Mouse (Mus musculus) macrophage (primary cell): ENCODE results near the gene Mrpl46. TPM values are rescaled to one million over a fixed set of nuclear protein-coding genes. Genes with fewer than 3 reads are reported as not detected.

ENCODE experiments used
- H3K27ac ChIP-seq: fragments of 350-480 bp; formaldehyde crosslinking; 2 replicates; pipeline ENCODE4 v1.9.0; 2021
- H3K36me3 ChIP-seq: fragments of 350-480 bp; formaldehyde crosslinking; 2 replicates; pipeline ENCODE4 v1.9.0; 2021; ENCODE audit errors: inconsistent target
- H3K4me3 ChIP-seq: fragments of 350-480 bp; formaldehyde crosslinking; 2 replicates; pipeline ENCODE4 v1.9.0; 2021; ENCODE audit errors: inconsistent target
- H3K79me2 ChIP-seq: fragments of 350-480 bp; formaldehyde crosslinking; 2 replicates; pipeline ENCODE4 v1.9.0; 2021; ENCODE audit errors: inconsistent target
- WGBS: methylation state at CpG from one replicate; pipeline ENCODE4 v1.1.7; 2026; ENCODE audit warnings: inconsistent platforms; ENCODE audit not compliant: missing documents; 5-methylcytosine and 5-hydroxymethylcytosine counted together
- polyA plus RNA-seq: library from polyadenylated mRNA; stranded (reverse); fragments of 250-400 nt; gene quantifications from 3 replicates; pipeline ENCODE4 v1.2.4, GENCODE M21; 2018; ENCODE audit warnings: inconsistent platforms
- total RNA-seq, 78 experiments: library from RNA; depleted of rRNA; stranded (reverse); fragments of 250-400 nt; gene quantifications; 1 replicate in 9 of 78; 2 replicates in 24 of 78; 3 replicates in 43 of 78; 4 replicates in 2 of 78; pipeline ENCODE4 v1.2.4; 2018; ENCODE audit warnings: inconsistent platforms in 56 of 78

Gene Mrpl46
- total RNA-seq (2018; cell fraction: chromatin; rRNA removed) = 10 to 100 TPM in 1 of 26 experiments, 1 to 10 TPM in 24, under 1 TPM in 1; 0.90 to 11.0 (median 6.6) TPM
- 10 to 100 TPM; 10.7 to 26.6 (median 19.4) TPM for total RNA-seq (2018; cell fraction: cytosol; rRNA removed)
- 10 to 100 TPM in 6 of 26 experiments, 1 to 10 TPM in 20; 4.0 to 13.4 (median 7.9) TPM for total RNA-seq (2018; cell fraction: nucleus; rRNA removed)
- polyA plus RNA-seq = 17.1 to 26.3 TPM (median 24.3 TPM) in 3 replicates

DNA sequence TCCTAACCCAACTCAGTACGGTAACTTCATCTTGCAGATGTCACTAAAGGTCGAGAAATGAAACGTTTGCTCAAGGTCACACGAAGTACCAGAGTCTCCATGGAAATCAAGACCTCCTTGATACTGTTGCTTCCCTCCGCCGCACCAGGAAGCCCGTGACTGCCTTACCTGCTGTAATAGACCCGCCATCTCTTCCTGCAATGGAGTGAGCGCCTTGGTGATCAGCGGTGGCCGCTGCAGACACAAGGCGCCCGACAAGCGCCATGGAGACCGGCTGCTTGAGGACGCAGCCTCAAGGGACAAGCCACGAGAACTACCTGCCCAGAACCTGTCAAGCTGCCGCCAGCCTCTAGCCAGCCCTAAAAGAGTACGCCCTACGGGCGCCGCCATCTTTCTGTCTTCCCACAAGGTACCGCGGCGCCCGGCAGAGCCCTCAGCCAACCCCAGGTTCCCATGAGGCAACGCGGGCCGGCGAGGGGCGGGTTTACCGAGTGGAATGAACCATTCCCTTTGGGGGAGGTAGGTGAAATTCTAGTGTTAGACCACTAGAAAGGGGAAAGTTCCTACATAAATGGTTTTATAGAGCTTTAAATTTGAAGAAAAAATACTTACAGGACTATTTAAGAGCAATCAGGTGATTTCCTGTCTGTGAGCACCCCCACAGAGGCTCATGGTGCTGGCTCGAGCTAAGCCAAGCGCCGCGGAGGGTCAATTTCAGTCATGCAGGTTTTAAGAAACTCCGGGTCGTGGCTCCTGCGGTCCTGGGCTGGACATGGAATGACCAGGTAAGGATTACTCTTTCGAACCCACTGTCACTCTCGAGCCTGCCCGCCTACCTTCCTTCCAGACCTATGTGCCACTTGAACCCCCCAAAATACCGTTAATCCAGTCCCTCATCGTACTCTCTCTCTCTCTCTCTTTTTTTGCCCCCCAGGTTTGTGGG is at the start of gene Mrpl46, which contains the start of gene Mrps11:
Gene Mrpl46, minus strand, starts transcription at position 893 of the 943 bp plus-strand sequence.
Gene Mrps11, plus strand, starts transcription at position 481 of the 943 bp plus-strand sequence.
- under 1% methylated on average over 44 of the region's 44 CpGs for WGBS
- H3K79me2 ChIP-seq = peaks cover 29% of the 10 kb centered on the region
- H3K27ac ChIP-seq = peak within 1 kb of the TSS; percentile 92

DNA sequence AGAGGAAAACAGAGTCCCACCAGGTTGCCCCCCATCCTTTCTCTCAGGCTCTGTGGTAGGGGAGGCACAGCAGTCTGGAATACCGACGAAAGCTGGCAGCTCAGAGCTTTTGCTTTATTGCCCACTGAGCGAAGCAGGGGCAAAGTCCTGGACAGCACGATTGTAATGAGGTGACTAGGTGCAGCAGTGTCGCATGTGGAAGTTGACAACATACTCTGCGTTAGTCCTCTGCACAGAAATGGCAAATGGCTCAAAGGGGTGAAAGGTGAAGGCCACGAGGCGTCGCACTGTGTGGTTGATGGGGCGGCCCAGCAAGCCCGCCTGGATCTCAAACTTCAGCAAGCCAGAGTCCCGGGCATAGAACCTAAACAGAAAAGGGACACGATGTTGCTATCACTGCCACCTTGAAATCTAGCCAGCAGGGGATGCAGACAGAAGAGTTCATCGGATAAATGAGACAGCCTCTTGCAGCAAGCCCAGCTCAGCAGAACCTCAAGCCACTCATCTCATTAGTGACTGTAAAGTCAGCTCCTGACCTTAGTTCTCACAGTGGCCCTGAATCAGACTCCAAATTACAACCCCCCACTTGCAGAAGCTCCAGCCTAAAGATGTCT is 44.5 kb upstream of the Mrpl46 start:
- H3K36me3 ChIP-seq = peaks cover 60% of the 10 kb centered on the region; the same call in 1 of the 2 replicates

More for the DNA sequence above, at the start of gene Mrpl46, which contains the start of gene Mrps11:
- Histone ChIP-seq H3K36me3 (peaks cover 22% of the 10 kb centered on the region), H3K4me3 (peak within 1 kb of the TSS; percentile 99)

DNA sequence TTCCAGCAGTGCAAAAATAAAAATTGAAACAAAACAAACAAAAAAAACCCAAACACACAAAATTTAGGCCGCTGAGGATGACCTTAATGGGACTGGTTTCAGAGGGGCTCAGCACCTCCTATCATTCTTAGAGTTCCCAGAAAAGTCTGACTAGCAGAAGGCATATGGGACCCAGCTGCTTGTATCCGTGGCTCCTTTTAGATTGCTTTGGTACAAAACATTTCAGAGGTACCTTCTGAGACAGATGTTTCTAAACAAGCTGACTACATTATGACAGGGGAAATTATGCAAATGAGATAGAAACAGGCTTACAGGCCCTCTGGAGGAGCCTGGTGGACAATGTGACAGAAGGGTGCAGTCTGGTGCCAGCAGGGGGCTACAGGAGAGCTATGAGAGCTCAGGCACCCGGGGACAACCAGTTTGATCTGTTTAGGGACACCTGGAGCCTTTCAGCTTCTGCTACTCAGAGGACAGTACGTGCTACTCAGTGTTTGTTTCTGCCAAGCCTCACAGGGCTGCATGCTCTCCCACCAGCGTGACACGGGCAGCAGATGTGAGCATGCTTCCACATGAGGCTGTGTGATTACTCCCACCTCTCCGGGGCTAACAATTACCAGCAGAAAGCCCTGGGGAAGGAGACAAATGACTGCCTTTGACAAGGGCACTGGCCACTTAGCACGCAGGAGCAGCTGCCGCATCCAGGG is 43.5 kb upstream of the Mrpl46 start:
- Histone ChIP-seq H3K79me2 (no peaks in the 10 kb centered on the region), H3K27ac (no peak overlapping the region), H3K4me3 (no peak overlapping the region), H3K36me3 (peaks cover 60% of the 10 kb centered on the region; the same call in 1 of the 2 replicates)
- WGBS = 89% methylated on average over 9 of the region's 9 CpGs

More for the DNA sequence above, 44.5 kb upstream of the Mrpl46 start:
- WGBS = 92% methylated on average over 14 of the region's 14 CpGs
- Histone ChIP-seq H3K79me2 (no peaks in the 10 kb centered on the region), H3K4me3 (no peak overlapping the region), H3K27ac (no peak overlapping the region)

DNA sequence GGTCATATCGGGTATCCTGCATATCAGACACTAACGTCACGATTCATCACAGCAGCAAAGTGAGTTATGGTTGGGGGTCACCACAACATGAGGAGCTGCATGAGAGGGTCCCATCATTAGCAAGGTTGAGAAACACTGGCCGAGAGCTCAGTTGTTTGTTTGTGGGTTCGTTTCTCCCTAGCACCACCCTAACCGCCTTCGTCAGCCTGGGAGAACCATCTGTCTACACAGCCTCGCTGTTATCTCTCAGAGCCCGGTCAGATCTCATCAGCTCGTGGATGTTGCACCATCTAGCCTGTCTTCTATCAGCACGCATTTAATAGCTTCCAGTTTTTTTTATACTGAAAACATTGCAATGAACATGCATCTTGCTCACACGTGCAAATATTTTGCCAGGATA is 35.0 kb upstream of the Mrpl46 start:
- WGBS = 92% methylated on average over 12 of the region's 12 CpGs

DNA sequence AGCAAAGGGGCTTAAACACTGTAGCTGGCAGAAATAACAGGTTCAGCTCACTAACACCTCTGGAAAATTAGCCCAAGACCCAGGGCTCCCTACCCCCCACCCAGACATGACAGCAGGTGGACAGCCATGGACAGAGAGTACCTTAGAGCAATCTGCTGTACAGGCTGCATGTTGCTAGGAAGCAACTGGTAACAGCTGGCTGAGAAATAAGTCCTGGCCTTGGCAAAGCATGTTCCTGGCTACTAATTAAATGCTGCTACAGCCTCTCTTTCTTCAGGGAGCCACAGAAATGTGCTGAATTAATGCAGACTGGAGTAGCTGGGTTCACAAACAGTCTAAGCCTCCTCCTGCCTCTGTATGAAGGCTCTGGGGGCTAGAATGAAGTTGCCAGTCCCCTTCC is 31.4 kb upstream of the Mrpl46 start:
- no peaks in the 10 kb centered on the region for H3K79me2 ChIP-seq
- no peaks in the 10 kb centered on the region for H3K36me3 ChIP-seq
- no peak overlapping the region for H3K27ac ChIP-seq
- no peak overlapping the region for H3K4me3 ChIP-seq

More for the DNA sequence above, 35.0 kb upstream of the Mrpl46 start:
- Histone ChIP-seq H3K4me3 (no peak overlapping the region), H3K27ac (no peak overlapping the region), H3K36me3 (no peaks in the 10 kb centered on the region), H3K79me2 (no peaks in the 10 kb centered on the region)

DNA sequence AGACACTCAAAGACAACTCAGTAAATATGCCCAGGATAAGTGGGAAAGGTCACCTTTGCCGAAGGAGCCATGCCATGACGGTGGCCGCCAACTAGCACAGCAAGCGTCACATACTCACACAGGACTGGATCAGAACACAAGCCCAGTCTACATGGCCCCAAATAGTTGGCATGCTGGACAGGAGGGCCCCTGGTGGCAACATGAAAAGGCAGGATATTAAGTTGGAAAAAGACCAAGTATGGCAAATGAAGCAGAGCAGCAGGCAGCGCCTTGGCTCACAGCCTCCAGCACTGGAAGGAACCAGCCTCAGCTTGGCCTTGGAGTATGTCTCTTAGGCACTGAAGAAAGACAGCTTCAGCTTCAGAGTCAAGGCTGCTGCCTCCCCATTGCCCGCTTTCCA is 30.5 kb upstream of the Mrpl46 start:
- Histone ChIP-seq H3K4me3 (no peak overlapping the region), H3K79me2 (no peaks in the 10 kb centered on the region), H3K36me3 (no peaks in the 10 kb centered on the region), H3K27ac (no peak overlapping the region)
- WGBS = 96% methylated on average over 6 of the region's 6 CpGs

DNA sequence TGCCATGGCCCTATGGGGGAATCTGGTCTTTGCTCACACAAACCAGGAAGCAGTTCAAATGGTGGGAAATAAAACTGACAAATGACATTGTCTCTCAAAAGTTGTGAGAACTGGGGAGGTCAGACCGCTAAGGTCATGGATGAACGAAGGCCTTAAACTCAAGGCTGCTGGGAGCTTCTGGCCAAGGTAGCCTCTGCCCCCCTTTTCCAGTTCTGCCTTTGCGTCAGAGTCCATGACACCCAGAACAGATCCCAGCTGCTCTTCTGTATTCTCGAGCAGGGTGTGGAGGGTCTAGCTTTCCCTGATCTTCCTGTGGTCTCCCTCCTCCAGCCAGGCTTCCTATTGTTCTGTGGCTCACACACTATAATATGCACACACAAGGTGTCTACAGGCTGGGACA is 23.9 kb upstream of the Mrpl46 start:
- WGBS = 89% methylated on average over 4 of the region's 4 CpGs
- Histone ChIP-seq H3K4me3 (no peak overlapping the region), H3K79me2 (no peaks in the 10 kb centered on the region), H3K27ac (no peak overlapping the region), H3K36me3 (no peaks in the 10 kb centered on the region)

DNA sequence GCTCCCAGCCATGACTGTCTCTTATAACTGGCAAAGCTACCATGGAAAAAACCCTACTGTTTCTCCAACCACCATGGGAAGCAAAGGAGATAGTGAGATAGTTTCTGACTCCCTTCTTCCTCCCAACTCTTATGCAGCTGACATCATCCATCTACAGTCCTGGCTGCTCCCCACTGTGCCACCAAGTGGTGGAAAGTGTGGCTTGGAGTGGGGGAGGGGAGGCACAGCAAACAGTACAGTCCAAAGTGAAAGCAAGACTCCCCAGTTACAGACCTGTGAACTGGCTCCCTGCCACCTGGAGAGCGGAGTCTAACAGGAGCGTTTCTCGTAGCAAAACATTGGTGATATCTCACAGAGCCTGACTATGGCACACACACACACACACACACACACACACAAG is 20.5 kb upstream of the Mrpl46 start:
- H3K79me2 ChIP-seq = no peaks in the 10 kb centered on the region
- 28% methylated on average over 3 of the region's 3 CpGs for WGBS
- H3K36me3 ChIP-seq = no peaks in the 10 kb centered on the region
- no peak overlapping the region for H3K4me3 ChIP-seq
- no peak overlapping the region for H3K27ac ChIP-seq

DNA sequence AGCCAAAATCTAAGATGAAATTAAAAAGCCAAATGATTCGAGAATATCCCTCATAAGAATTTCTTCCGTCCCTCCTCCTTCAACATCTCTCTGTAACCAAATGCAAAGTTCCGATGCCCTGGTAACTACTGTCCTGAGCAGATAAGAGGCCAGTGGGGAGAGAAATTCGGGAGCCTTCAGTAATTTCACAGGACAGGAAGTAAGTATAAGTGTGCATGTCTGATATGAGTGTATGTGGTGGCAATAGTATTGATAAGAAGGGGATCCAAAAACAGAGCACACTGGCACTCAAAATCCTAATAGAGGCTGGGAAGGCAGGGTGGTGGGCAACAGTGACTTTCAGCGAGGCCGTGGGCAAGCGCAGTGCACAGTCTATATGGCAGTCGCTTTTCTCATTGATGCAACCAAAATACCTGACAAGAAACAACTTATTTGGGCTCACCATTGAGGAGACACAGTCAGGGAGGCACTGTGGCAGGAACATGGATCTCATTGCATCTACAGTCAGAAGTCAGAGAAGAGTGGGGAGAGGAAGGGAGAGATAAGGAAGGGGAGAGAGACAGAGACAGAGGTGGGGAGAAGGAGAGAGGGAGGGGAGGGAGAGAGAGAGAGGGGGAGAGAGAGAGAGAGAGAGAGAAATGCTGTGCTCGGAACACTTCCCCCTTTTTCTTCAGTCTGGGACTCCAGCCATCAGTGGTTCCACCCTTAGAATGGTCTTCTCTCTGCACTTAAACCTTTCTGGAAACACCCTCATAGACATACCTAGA is 16.6 kb upstream of the Mrpl46 start:
- WGBS = 21% methylated on average over 9 of the region's 9 CpGs
- H3K36me3 ChIP-seq = no peaks in the 10 kb centered on the region
- no peaks in the 10 kb centered on the region for H3K79me2 ChIP-seq
- no peak overlapping the region for H3K4me3 ChIP-seq
- H3K27ac ChIP-seq = no peak overlapping the region

DNA sequence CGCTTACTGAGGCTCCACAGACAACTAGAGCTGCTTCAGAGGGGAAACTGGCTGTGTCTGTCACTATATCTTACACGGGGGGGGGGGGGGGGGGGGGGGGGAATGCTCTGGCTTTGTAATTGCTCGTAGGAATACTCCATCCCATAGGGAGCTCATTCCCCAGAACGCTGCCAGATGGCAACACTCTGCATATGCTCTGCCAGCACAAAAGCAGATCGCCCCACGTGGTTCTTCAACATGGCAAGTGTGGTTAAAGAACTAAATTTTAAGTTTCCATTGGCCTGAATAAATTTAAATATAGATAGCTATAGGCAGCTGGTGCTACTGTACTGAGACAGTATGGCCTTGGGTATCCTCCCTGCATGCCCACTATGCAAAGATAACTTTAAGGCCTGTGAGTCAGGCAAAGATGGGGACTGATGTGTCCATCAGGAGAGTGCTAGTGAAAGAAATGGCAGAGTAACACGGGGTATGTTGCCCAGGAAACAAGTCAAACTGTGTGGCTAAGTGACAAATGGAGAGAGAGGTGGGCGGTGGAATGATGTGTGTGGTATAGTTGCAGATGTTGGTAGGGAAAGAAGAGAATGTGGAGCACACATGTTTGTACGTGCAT is 14.6 kb upstream of the Mrpl46 start:
- Histone ChIP-seq H3K4me3 (no peak overlapping the region), H3K27ac (no peak overlapping the region), H3K79me2 (no peaks in the 10 kb centered on the region), H3K36me3 (0 out of 2 replicates have a peak, but pooled peaks cover 2% of the 10 kb centered on the region)
- 71% methylated on average over 9 of the region's 9 CpGs for WGBS

DNA sequence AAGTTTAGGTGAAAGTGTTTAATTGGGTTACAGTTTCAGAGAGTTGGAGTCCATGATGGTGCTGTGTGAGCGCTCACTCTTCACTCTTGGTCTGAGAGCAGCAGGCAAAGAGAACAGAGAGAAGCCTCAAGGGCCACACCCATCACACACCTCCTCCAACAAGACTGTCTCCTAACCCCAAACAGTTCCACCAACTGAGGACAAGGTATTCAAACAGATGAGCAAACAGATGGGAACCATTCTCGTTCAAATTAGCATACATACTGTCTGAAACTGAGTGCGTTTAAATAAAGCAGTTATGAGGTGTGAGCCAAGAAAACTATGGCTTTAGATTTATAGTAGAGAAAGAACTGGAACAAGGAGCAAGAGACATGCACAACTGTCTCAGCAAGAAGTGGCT is 13.3 kb upstream of the Mrpl46 start:
- no peak overlapping the region for H3K4me3 ChIP-seq
- WGBS = 92% methylated on average over 3 of the region's 3 CpGs
- no peaks in the 10 kb centered on the region for H3K79me2 ChIP-seq
- H3K27ac ChIP-seq = no peak overlapping the region
- H3K36me3 ChIP-seq = 0 out of 2 replicates have a peak, but pooled peaks cover 10% of the 10 kb centered on the region

DNA sequence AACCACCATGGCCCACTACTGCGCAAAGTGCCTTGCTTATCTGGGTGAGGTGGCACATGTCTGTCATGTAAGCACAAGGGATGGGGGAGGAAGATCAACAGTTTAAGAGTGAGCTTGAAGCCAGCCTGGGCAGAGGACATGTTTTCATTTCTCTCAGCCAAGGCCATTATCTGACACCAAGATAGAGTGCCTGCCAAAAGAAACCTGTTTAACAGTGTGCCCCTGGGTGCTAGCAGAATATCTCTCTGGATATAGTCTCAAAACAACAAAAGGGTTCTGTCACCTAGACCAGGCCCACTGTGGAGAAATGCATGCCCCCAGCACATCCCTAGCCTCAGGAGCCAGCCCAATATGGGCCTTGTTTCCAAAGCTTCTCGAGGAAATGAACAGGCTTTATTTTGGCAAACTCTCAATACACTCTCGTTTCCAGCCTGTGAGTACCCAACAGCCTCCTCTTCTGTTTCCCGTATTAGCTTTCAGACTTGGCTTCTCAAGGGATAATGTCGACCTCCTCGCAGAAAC is 11.3 kb upstream of the Mrpl46 start:
- Histone ChIP-seq H3K79me2 (no peaks in the 10 kb centered on the region), H3K27ac (no peak overlapping the region), H3K4me3 (no peak overlapping the region), H3K36me3 (peaks cover 24% of the 10 kb centered on the region)
- 68% methylated on average over 6 of the region's 6 CpGs for WGBS

DNA sequence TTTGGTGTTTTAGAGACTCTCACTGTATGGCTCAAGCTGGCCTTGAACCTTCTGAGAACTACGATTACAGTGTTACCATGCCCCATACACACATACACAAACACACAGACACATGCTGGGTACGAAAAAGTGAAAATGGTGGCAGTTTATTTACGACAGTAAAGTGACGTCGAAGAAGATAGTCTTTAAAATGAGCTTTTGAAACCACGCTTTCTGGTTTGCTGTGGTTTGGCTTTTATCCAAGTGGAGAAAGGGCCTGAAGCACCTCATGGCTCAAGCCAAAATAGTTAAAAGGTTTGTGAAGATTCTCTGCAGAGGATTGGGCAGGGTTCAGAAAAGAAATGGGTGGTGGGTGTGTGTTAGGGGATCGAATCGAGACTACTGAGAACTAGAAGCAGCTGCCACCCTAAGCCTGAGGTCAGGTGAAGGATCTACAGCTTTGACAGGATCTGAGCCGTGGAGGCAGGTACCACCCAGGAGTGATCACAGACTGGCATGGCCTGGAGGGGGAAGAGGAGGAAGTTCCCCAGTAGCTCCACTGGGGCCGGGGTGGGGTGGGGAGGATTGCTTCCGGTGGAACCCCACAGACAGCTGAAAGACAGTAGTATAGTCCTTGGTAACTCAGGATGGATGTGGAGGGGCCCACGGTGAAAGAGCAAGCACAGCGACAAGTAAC is 10.7 kb upstream of the Mrpl46 start:
- peaks cover 30% of the 10 kb centered on the region for H3K36me3 ChIP-seq
- H3K27ac ChIP-seq = no peak overlapping the region
- 32% methylated on average over 13 of the region's 13 CpGs for WGBS
- no peak overlapping the region for H3K4me3 ChIP-seq
- no peaks in the 10 kb centered on the region for H3K79me2 ChIP-seq
